7 mouse cellular contexts compared by ENCODE assay signal in genomic region chr1:39900181-39901005, GRCm38 (mm10). TPM values are rescaled to one million over a fixed set of nuclear protein-coding genes. Genes with fewer than 3 reads are reported as not detected.
A peak's percentile ranks its signal among the peaks of the same experiment; 100 is the strongest.
DNase-seq lines count a peak whose midpoint lies in the region; ATAC-seq lines count a peak whose summit lies in the region.

Gene Map4k4 (plus strand): TSS chr1:39900913.

- H3K4me1 ChIP-seq in intestine, embryonic 14.5 days (replicated peaks; ENCODE audit: control insufficient read depth, insufficient read depth, low read length): peaks cover 27% of the 10 kb centered on the region
- H3K4me1 ChIP-seq in midbrain, embryonic 10.5 days: peaks cover 42% of the 10 kb centered on the region

- peak; percentile 90 for ATAC-seq in intestine, embryonic 14.5 days (replicated peaks; ENCODE audit: low FRiP score, low TSS enrichment, low read depth)

- H3K36me3 ChIP-seq in intestine, embryonic 14.5 days (ENCODE audit: control insufficient read depth, insufficient read depth, low read length): peaks cover 15% of the 10 kb centered on the region
- peaks cover 23% of the 10 kb centered on the region for H3K36me3 ChIP-seq in midbrain, embryonic 10.5 days

- peak within 1 kb of the TSS; percentile 71 for H3K4me2 ChIP-seq in intestine, embryonic 14.5 days (ENCODE audit: low read length)

- H3K9me3 ChIP-seq in intestine, embryonic 14.5 days (ENCODE audit: control insufficient read depth, low read length): no peaks in the 10 kb centered on the region
- H3K9me3 ChIP-seq in midbrain, embryonic 10.5 days (replicated peaks): no peaks in the 10 kb centered on the region

- H3K4me3 ChIP-seq in intestine, embryonic 14.5 days (ENCODE audit: low read depth, low read length): peak within 1 kb of the TSS; percentile 84
- peak within 1 kb of the TSS; percentile 93 for H3K4me3 ChIP-seq in midbrain, embryonic 10.5 days

- peak within 1 kb of the TSS; percentile 99 for H3K9ac ChIP-seq in intestine, embryonic 14.5 days (ENCODE audit: low read length)

- intact Hi-C loops in gastrocnemius, postnatal 36 days (cut with DNase I): loop anchor here (5.0 to 10.0 kb wide), 3 partner anchors 37 to 138 kb away; no protein-coding TSS in a partner anchor
- intact Hi-C loops in left cerebral cortex, postnatal 4 days (cut with DNase I): loop anchor here (5.0 to 10.0 kb wide), 2 partner anchors 138 to 474 kb away; no protein-coding TSS in a partner anchor

- 2% methylated on average over 64 of the region's 97 CpGs for WGBS in intestine, embryonic 14.5 days
- WGBS in midbrain, embryonic 10.5 days: under 1% methylated on average over 87 of the region's 97 CpGs

- H3K27me3 ChIP-seq in intestine, embryonic 14.5 days (replicated peaks; ENCODE audit: control insufficient read depth, insufficient read depth, low read length): no peaks in the 10 kb centered on the region
- H3K27me3 ChIP-seq in midbrain, embryonic 10.5 days (ENCODE audit: low read depth, poor library complexity, severe bottlenecking): peaks cover 28% of the 10 kb centered on the region

- DNase-seq in adrenal gland, adult 18-20 months (ENCODE audit: low spot score in 2 of 2): peak; percentile 81 to 85
- peak; percentile 88 for DNase-seq in embryo, embryonic 10.5 days (ENCODE audit: low spot score)
- peak; percentile 60 to 80 for DNase-seq in gastrocnemius, postnatal 36 days
- DNase-seq in intestine, embryonic 14.5 days (ENCODE audit: low spot score): peak; percentile 87
- DNase-seq in left cerebral cortex, postnatal 4 days: peak; percentile 86
- DNase-seq in midbrain, embryonic 10.5 days (ENCODE audit: low spot score): peak; percentile 84
- peak; percentile 77 for DNase-seq in right cerebral cortex, postnatal 4 days

- H3K27ac ChIP-seq in intestine, embryonic 14.5 days (ENCODE audit: low read depth): peak within 1 kb of the TSS; percentile 95
- peak within 1 kb of the TSS; percentile 100 for H3K27ac ChIP-seq in midbrain, embryonic 10.5 days (replicated peaks)

RNA-seq across cellular contexts. Expression of gene Map4k4, which starts in this region (rescaled TPM):
- total RNA-seq in adrenal gland, adult 18-20 months (2021): 10 to 100 TPM; 90.2 to 98.0 TPM
- 10 to 100 TPM; 26.0 to 30.9 TPM for total RNA-seq in gastrocnemius, postnatal 36 days (2021)
- polyA plus RNA-seq in intestine, embryonic 14.5 days (2014; fragmentation: Nextera tagmentation; extraction: Ambion mirVana): 28.3 and 35.4 TPM in 2 replicates
- 100 to 1,000 TPM; 374 to 381 TPM for total RNA-seq in left cerebral cortex, postnatal 4 days (2021)
- polyA plus RNA-seq in midbrain, embryonic 10.5 days (2016; fragmentation: Nextera tagmentation; extraction: Ambion mirVana): 25.1 and 37.8 TPM in 2 replicates

Comparison
In these comparisons a context has a peak if more than half of its experiments do, and no peak if none do; other contexts are left out.
1. Peak in every context shown above with its lines: DNase-seq, ATAC-seq, H3K4me3 ChIP-seq and H3K27ac ChIP-seq.